Mouse (Mus musculus): ENCODE results near the gene Mief1.

- TF ChIP-seq CTCF (IDR thresholded peaks at IDR 0.05; ENCODE audit: low read depth, low read length), result no peak
- TF ChIP-seq POLR2A (IDR thresholded peaks at IDR 0.05; ENCODE audit: extremely low read depth, insufficient read depth, low read length), result no peak
These were observed 27.3 kb downstream of the Mief1 start for GRCm38 (mm10) chr15:80261100-80261499.
